Mouse (Mus musculus) heart, embryonic 15.5 days (tissue): ENCODE data around the gene Palm. TPM values are rescaled to one million over a fixed set of nuclear protein-coding genes. Genes with fewer than 3 reads are reported as not detected.
A peak's percentile ranks its signal among the peaks of the same experiment; 100 is the strongest.
"Not testable (repeated sequence)": the region's sequence is repeated elsewhere in the genome, so short reads cannot be mapped to it uniquely, and the experiment has no call there.

Experiments
- ATAC-seq: fragments of 200-750 bp; cut with Nextera tagmentation; replicated peaks from 2 replicates; pipeline ENCODE4 v1.8.0; 2017; ENCODE audit warnings: low read depth, moderate TSS enrichment; ENCODE audit not compliant: insufficient number of reproducible peaks, insufficient read depth, low FRiP score
- H3K27ac ChIP-seq: fragments of 300-500 bp; sonication (generic); 2 replicates; pipeline ENCODE4 v1.5.1; 2015; ENCODE audit warnings: mild to moderate bottlenecking, inconsistent platforms
- H3K27me3 ChIP-seq: fragments of 300-500 bp; sonication (generic); 2 replicates; pipeline ENCODE4 v1.6.1; 2015; ENCODE audit warnings: inconsistent platforms
- H3K36me3 ChIP-seq: fragments of 300-500 bp; sonication (generic); 2 replicates; pipeline ENCODE4 v1.6.1; 2015; ENCODE audit warnings: mild to moderate bottlenecking, inconsistent platforms
- H3K4me1 ChIP-seq: fragments of 300-500 bp; sonication (generic); replicated peaks from 2 replicates; pipeline ENCODE4 v1.6.1; 2015; ENCODE audit warnings: inconsistent platforms
- H3K4me2 ChIP-seq: fragments of 300-500 bp; sonication (generic); 2 replicates; pipeline ENCODE4 v1.6.1; 2015; ENCODE audit warnings: inconsistent platforms, mild to moderate bottlenecking, moderate library complexity
- H3K4me3 ChIP-seq: fragments of 300-500 bp; sonication (generic); 2 replicates; pipeline ENCODE4 v1.5.1; 2015; ENCODE audit warnings: mild to moderate bottlenecking, inconsistent platforms
- H3K9ac ChIP-seq: fragments of 300-500 bp; sonication (generic); 2 replicates; pipeline ENCODE4 v1.6.1; 2015; ENCODE audit warnings: mild to moderate bottlenecking, inconsistent platforms
- H3K9me3 ChIP-seq: fragments of 300-500 bp; sonication (generic); replicated peaks from 2 replicates; pipeline ENCODE4 v1.6.1; 2016; ENCODE audit warnings: inconsistent platforms
- WGBS: fragments of 180-500 bp; shearing (Covaris S2); methylation state at CpG from one replicate; pipeline ENCODE4 v1.1.7; 2015; ENCODE audit warnings: mixed read lengths; 5-methylcytosine and 5-hydroxymethylcytosine counted together
- polyA plus RNA-seq: library from polyadenylated mRNA; unstranded; fragments of >200 nt; fragmentation: Nextera tagmentation; extraction: Ambion mirVana; gene quantifications from 2 replicates; pipeline ENCODE4 v1.2.1, GENCODE M21; 2015

The Palm gene
- polyA plus RNA-seq: 57.8 and 73.1 TPM in 2 replicates

DNA sequence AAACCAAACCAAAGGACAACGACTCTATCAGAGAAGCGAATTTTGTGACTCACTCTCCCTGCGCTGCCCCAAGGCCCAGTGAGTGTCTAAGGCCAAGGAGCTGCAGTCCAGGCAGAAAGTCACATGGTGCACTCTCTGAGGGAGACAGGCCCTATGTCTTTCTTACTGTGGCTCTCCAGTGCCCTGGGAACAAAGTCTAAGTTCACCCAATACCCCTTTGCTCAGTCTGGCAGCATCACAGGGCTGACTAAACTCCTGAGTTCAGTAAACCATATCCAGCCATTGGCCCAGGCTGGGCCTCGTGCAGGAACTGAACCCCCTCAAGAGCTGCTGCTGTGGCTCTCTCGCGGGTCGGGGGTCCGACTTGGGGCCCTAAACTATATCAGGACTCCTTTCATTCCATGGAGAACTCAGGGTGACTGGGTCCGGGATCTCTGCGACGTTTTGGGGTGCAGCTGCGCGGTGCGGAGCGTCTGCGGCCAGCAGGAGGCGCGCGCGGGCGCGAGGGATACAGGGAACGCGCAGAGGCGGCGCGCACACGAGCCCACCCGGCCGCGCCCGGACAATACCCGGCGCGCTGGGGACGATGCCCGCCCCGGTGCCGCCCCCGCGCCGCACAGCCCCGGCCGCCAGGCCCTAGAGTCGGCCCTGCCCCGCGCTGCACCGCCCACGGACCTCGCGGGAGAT lies at the start of gene Palm:
Gene Palm, plus strand, starts transcription at position 522 of the 687 bp plus-strand sequence.
- peak within 1 kb of the TSS; percentile 95 for H3K9ac ChIP-seq
- peak; percentile 59 for ATAC-seq
- H3K36me3 ChIP-seq: no peaks in the 10 kb centered on the region
- H3K9me3 ChIP-seq: no peaks in the 10 kb centered on the region
- H3K27me3 ChIP-seq: 0 out of 2 replicates have a peak, but pooled peaks cover 5% of the 10 kb centered on the region
- peaks cover 28% of the 10 kb centered on the region for H3K4me1 ChIP-seq
- 5% methylated on average over 51 of the region's 51 CpGs for WGBS
- peak within 1 kb of the TSS; percentile 98 for H3K4me2 ChIP-seq
- peak within 1 kb of the TSS; percentile 83 for H3K27ac ChIP-seq
- H3K4me3 ChIP-seq: peak within 1 kb of the TSS; percentile 97

DNA sequence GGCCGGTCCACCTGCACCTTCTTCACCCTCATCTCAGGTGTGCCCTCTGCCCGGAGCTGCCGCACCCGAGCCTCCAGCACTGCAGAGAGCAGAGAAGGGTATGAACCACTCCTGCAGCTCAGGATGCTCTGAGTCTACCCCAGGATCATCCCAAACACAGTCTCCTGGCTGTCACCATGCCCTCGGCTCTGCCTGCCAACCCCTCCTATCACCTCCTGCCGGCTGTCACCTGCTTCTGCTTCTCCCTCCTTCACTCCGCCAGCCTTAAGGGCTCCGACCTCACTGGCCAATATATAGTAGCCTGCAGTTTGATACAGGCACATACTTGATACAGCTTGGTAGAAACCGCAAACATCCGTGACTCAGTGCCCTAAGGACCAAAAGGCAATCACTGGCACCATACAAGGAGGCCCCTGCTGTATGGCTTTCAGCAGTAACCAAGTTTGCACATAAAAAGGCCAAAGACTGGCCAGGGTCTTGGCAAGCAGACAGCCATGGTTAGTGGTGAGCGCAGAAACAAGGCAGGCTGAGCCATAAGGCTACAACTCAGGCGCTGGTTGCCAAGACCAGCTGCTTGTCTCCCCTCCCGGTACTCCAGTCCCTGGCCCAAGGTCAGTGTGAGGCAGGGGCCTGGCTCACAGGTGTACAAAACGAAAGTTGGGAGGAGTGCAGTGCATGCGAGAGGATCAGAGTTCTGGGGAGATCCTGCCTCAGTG lies 49.6 kb upstream of the Palm start:
- Histone ChIP-seq H3K27me3 (no peaks in the 10 kb centered on the region), H3K4me1 (peaks cover 15% of the 10 kb centered on the region), H3K27ac (no peak overlapping the region), H3K9me3 (peaks cover 15% of the 10 kb centered on the region; the same call in 1 of the 2 replicates), H3K4me2 (no peak overlapping the region), H3K4me3 (no peak overlapping the region), H3K9ac (no peak overlapping the region), H3K36me3 (peaks cover 45% of the 10 kb centered on the region)
- no peak for ATAC-seq
- 92% methylated on average over 15 of the region's 15 CpGs for WGBS

DNA sequence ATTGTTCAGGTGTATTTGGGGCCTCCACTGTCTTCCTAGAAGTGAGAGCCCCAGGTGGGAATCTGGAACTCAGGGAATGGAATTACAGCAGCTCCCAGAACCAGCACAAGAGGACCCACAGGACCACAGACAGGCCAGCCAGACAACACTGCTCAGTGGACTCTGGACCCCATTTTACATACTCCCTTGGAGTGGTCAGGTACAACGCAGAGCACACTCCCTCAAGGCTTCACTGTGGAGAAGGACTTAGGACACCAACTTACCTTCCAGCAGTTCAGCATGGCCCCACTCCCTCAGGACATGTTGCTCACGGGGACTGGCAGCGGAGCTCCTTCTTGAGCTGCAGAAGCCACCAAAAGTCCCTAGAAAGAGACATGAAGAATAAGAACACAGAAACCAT lies 48.0 kb upstream of the Palm start:
- Histone ChIP-seq H3K4me2 (peak overlapping the region; percentile 77), H3K9ac (no peak overlapping the region), H3K4me3 (peak overlapping the region; percentile 75), H3K27me3 (no peaks in the 10 kb centered on the region), H3K27ac (no peak overlapping the region), H3K4me1 (peaks cover 15% of the 10 kb centered on the region), H3K36me3 (peaks cover 29% of the 10 kb centered on the region), H3K9me3 (no peaks in the 10 kb centered on the region; the same call in 1 of the 2 replicates)
- 91% methylated on average over 3 of the region's 3 CpGs for WGBS
- no peak for ATAC-seq

DNA sequence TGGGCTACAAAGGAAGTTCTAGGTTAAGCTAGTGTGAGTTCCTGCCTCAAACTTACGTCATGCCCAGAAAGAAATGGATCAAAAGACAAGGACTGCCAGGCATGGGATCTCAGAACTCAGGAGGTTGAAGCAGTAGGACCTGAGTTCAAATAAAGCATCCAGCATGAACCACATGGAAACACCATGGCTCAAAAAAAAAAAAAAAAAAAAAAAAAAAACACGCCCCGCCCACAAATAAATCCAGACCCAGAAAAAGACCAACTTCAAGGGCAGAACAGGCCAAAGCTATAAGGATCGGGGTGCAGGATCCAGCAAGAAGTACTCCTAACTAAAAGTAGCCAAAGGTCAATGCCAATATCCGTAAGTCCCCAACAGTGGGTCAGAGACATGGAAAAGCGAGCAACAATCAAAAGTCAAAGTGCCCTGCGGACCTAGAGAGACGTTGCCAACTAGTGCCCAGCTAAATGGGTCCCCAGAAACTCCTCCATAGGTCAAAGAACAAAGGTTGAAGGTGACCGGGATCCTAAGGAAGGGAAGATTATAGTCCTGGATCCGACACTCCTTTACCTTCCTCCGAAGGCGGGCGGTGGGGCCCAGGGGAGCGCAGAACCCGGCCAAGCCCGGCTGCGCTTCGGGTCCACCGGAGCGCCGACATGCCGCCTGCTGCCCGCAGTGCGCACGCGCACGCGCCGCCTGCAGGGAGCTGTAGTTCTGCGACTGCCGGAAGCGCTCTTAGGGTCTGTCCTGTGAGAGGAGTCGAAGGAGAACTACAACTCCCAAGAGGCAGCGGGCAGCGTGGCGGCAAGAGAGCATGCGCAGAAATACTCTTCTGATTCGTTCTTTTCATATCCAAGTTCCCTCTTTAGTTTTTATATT lies 47.2 kb upstream of the Palm start, which contains the start of gene Polrmt:
Gene Polrmt, minus strand, starts transcription at position 684 of the 876 bp plus-strand sequence.
- WGBS: 3% methylated on average over 38 of the region's 38 CpGs
- peak within 1 kb of the TSS; percentile 72 for H3K9ac ChIP-seq
- peak within 1 kb of the TSS; percentile 48; the same call in 1 of the 2 replicates for H3K27ac ChIP-seq
- H3K27me3 ChIP-seq: no peaks in the 10 kb centered on the region
- peak within 1 kb of the TSS; percentile 77 for H3K4me2 ChIP-seq
- peak; percentile 96 for ATAC-seq
- H3K9me3 ChIP-seq: no peaks in the 10 kb centered on the region
- peaks cover 22% of the 10 kb centered on the region for H3K36me3 ChIP-seq
- peaks cover 15% of the 10 kb centered on the region for H3K4me1 ChIP-seq
- H3K4me3 ChIP-seq: peak within 1 kb of the TSS; percentile 75

DNA sequence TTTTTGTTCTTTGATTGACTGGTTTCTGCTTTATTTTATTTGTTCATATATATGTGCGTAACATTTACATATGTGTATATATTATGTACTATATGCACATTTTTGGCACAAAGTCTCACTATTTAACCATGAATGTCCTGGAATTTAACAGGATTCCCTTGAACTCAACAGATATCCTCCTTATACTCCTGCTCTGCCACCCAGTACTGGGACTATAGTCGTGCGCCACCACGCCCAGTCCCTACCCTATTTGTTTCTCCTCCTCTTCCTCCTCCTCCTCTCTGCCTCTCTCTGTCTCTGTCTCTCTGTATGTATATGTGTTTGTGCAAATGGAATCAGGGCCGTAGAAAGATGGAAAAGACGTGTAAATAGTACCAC lies 46.6 kb upstream of the Palm start:
- Histone ChIP-seq H3K9ac (no peak overlapping the region), H3K27ac (no peak overlapping the region; the same call in 1 of the 2 replicates), H3K4me3 (peak overlapping the region; percentile 75), H3K9me3 (no peaks in the 10 kb centered on the region), H3K36me3 (peaks cover 16% of the 10 kb centered on the region), H3K4me1 (peaks cover 15% of the 10 kb centered on the region), H3K27me3 (no peaks in the 10 kb centered on the region), H3K4me2 (peak overlapping the region; percentile 61)
- ATAC-seq: peak; percentile 28; the same call in 1 of the 2 replicates
- WGBS: 21% methylated on average over 6 of the region's 6 CpGs

DNA sequence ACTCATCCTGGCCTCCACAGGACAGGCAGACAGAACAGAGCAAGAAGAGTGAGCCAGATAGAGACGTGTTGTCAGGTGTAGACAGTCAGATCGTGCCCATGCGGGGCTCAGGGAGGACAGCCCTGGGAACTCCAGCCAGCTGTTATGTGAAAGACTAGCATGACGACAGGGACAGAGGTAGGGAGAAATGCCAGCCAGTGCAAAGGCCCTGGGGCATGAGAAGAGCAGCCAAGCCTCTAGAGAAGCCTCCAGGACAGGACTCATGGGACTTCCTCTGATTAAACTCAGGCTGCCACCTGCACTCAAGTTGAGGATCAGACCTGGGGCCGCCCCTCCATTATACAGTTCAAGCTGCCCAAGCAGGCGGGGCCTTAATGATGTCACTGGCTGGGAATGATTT lies 44.9 kb upstream of the Palm start:
- peaks cover under 1% of the 10 kb centered on the region; the same call in 1 of the 2 replicates for H3K36me3 ChIP-seq

DNA sequence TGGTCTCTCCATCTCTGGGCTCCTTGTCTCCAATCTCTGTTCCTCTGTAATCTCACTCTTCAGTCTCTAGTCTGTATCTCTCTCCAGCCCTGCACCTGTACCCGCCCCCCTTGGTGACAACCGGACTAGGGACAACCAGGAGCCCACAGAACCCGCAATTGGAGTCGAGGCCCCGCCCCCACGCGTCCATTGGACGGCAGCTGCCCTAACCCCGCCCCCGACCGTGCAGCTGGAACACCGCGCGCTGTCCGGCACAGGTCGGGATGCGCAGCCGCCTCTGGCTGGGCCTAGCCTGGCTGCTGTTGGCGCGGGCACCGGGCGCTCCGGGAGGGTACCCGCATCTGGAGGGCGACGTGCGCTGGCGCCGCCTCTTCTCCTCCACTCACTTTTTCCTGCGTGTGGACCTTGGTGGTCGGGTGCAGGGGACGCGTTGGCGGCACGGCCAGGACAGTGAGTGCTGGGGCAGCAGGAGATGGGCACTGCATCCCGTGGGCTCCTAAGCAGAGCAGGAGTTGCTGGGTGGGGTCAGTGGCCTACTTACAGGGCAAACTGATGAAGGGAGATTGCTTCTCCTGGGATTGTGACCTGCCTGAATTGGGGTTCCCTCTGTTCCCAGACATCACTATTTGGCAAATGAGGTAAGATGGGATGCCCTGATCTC lies 38.4 kb upstream of the Palm start, which contains the start of gene Fgf22:
Gene Fgf22, plus strand, starts transcription at position 221 of the 661 bp plus-strand sequence.
- peaks cover 8% of the 10 kb centered on the region for H3K4me1 ChIP-seq
- peak within 1 kb of the TSS; percentile 40 for H3K4me3 ChIP-seq
- H3K27ac ChIP-seq: no peak within 1 kb of the TSS
- peak within 1 kb of the TSS; percentile 49 for H3K9ac ChIP-seq
- no peaks in the 10 kb centered on the region for H3K9me3 ChIP-seq
- WGBS: 1% methylated on average over 36 of the region's 36 CpGs
- H3K27me3 ChIP-seq: no peaks in the 10 kb centered on the region
- peak within 1 kb of the TSS; percentile 76 for H3K4me2 ChIP-seq
- peaks cover 22% of the 10 kb centered on the region for H3K36me3 ChIP-seq
- peak; percentile 71 for ATAC-seq

More for the DNA sequence above, 44.9 kb upstream of the Palm start:
- Histone ChIP-seq H3K9me3 (no peaks in the 10 kb centered on the region), H3K9ac (no peak overlapping the region), H3K27ac (no peak overlapping the region), H3K4me3 (no peak overlapping the region), H3K4me1 (peaks cover 15% of the 10 kb centered on the region), H3K4me2 (no peak overlapping the region), H3K27me3 (no peaks in the 10 kb centered on the region)
- WGBS: 65% methylated on average over 6 of the region's 6 CpGs
- ATAC-seq: no peak

DNA sequence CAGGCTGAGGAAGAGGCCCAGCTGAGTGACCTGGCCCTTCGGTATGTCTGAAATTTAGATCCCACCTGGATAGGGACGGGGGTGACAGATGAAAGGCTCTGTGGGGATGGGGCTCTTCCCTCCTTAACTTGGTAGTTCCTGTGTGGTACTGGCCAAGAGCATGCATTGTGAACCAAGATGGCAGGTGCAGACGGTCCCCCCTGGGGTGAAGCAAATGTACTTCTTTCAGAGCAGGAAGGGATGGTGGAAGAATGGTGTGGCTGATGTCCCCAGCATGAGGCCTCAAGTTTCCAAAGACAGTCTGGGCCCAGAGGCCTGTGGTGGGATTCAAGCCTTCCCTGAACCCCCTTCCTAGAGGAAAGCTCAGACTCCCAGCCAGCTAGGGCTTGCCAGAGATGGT lies 37.5 kb upstream of the Palm start:
- ATAC-seq: no peak
- Histone ChIP-seq H3K27ac (no peak overlapping the region), H3K27me3 (no peaks in the 10 kb centered on the region), H3K4me3 (no peak overlapping the region), H3K9ac (no peak overlapping the region), H3K4me2 (no peak overlapping the region), H3K9me3 (no peaks in the 10 kb centered on the region), H3K4me1 (peaks cover 8% of the 10 kb centered on the region), H3K36me3 (peaks cover 31% of the 10 kb centered on the region)
- WGBS: 88% methylated on average over 3 of the region's 3 CpGs

DNA sequence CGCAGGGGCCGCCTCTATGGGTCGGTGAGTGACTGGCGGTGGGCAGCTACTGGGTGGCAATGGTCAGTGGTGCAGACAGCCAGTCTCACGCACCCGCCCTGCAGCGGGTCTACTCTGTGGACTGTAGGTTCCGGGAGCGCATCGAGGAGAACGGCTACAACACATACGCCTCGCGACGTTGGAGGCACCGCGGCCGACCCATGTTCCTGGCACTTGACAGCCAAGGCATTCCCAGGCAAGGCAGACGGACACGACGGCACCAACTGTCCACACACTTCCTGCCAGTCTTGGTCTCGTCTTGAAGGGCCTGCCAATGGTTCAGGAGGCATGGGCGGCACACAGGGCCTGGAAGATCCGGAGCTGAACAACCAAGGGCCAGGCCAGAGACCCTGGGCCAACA lies 36.7 kb upstream of the Palm start:
- Histone ChIP-seq H3K4me2 (no peak overlapping the region), H3K27ac (no peak overlapping the region), H3K4me3 (no peak overlapping the region), H3K9me3 (no peaks in the 10 kb centered on the region), H3K4me1 (peaks cover 8% of the 10 kb centered on the region), H3K9ac (no peak overlapping the region), H3K27me3 (no peaks in the 10 kb centered on the region), H3K36me3 (peaks cover 39% of the 10 kb centered on the region)
- 86% methylated on average over 24 of the region's 24 CpGs for WGBS
- no peak for ATAC-seq

DNA sequence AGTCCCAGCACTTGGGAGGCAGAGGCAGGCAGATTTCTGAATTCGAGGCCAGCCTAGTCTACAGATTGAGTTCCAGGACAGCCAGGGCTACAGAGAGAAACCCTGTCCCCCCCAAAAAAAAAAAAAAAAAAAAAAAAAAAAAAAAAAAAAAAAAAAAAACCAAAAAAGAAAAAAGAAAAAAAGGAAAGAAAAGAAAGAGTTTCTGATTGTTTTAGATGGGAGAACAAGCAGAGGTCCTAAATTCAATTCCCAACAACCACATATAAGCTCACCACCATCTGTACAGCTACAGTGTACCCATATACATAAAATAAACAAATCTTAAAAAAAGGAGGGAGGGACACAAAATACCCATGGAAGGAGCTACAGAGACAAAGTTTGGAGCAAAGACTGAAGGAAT lies 33.7 kb upstream of the Palm start:
- not testable (repeated sequence) for H3K27ac ChIP-seq, H3K27me3 ChIP-seq, H3K4me2 ChIP-seq, H3K9ac ChIP-seq, ATAC-seq, H3K9me3 ChIP-seq, H3K4me3 ChIP-seq
- 91% methylated on average over 1 of the region's 1 CpGs for WGBS
- H3K4me1 ChIP-seq: peaks cover 27% of the 10 kb centered on the region
- peaks cover 44% of the 10 kb centered on the region for H3K36me3 ChIP-seq
